Mouse (Mus musculus) kidney, adult 2 months (tissue): Measurements from ENCODE around the gene Ergic3.

Experiments
- CTCF ChIP-seq: fragments of 200-500 bp; conservative IDR thresholded peaks from 2 replicates; pipeline ENCODE4 v1.5.1; 2011; ENCODE audit warnings: low read depth, mild to moderate bottlenecking, control low read depth, low read length, moderate library complexity, mixed read lengths; ENCODE audit not compliant: insufficient read depth, insufficient read length
- POLR2A ChIP-seq: fragments of 200-500 bp; IDR thresholded peaks from one replicate; pipeline ENCODE4 v1.6.1; 2011; ENCODE audit warnings: low read depth, low read length, control low read depth

DNA sequence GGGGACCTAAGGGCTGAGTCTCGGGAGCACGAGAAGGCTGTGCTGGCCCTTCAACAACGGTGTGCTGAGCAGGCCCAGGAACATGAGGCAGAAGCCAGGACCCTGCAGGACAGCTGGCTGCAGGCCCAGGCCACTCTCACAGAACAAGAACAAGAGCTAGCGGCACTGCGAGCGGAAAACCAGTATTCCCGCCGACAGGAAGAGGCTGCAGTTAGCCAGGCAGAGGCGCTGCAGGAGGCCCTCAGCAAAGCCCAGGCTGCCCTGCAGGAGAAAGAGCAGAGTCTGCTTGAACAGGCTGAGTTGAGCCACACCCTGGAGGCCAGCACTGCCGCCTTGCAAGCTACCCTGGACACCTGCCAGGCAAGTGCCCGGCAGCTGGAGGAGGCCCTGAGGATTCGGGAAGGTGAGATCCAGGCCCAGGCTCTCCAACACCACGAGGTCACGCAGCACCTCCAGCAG, 16.0 kb upstream of the Ergic3 start:
- no peak for TF ChIP-seq CTCF
- no peak for TF ChIP-seq POLR2A
